Mouse (Mus musculus): ENCODE data around the gene Ppp1r1c. TPM values are rescaled to one million over a fixed set of nuclear protein-coding genes. Genes with fewer than 3 reads are reported as not detected.

The Ppp1r1c gene
- not detected for total RNA-seq (2021)
- long read RNA-seq, experiment 1, partial matches to known transcripts, result 0 of 1 reads
- long read RNA-seq, experiment 1, other reads (novel, unspliced or antisense), result 1 of 1 reads
- long read RNA-seq, experiment 2, result 0 reads

DNA sequence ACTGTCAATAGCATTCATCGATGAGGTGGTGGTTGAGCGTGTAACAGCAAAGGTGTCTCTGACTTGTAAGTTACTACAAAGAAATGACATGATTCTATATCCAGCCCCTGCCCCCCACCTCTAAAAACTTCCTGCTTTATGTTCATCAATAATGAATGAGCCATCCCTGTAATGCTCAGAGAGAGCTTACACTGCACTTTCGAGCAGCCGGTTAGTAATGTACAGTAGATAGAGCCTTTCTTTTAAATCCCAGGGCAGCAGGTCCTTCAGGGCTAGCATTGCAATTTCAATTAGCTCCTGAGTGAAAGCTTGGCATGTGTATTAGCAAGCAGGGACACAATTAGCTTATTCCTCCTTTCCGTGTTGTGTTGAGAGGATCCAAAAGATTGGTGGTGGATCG lies at the start of gene Ppp1r1c:
Gene Ppp1r1c (plus strand): TSS at position 206 of the 400 bp plus-strand sequence.
- intact Hi-C loops (cut with DNase I), result no loop called here
- no peak for DNase-seq (ENCODE audit: extremely low spot score in 1 of 2, low spot score in 2 of 2)
- Histone ChIP-seq H3K27ac (no peak within 1 kb of the TSS), H3K4me3 (no peak within 1 kb of the TSS)
- no peak for TF ChIP-seq CTCF (IDR thresholded peaks at IDR 0.05)

DNA sequence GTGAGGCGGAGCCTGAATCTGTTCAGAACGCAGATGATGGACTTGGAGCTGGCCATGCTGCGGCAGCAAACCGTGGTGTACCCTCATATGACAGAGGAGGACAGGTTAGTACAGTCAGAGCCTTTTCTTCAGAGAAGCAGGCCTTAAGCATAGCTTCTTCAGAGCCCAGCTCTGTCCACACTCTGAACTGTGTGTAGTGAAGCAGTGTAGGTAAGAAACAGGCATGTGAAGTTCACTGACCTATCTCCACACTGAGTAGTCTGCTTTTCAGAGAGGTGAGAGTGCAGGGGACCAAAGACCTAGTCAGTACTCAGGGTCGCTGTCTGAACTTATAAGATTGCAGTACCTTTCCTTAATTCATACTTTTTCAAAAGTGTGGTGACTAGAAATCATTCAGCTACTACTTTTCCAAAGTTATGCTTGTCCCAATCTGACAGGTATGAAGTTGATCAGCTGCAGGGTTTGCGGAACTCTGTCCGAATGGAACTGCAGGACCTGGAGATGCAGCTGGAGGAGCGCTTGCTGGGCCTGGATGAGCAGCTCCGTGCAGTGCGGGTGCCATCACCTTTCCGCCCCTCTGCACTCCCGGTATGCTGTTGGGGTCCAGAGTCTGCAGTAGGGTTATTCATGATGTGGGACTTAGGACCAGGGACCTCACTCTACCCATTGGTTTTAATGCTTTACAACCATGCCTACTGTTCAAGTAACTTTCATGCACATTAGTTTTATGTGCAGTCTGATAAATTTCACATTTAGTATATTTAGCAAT lies 47.0 kb upstream of the Ppp1r1c start:
- intact Hi-C loops (cut with DNase I), result no loop called here
- H3K27ac ChIP-seq, result no peak overlapping the region
- no peak for TF ChIP-seq CTCF (IDR thresholded peaks at IDR 0.05)
- H3K4me3 ChIP-seq, result no peak overlapping the region
- no peak for DNase-seq (ENCODE audit: extremely low spot score in 1 of 2, low spot score in 2 of 2)

DNA sequence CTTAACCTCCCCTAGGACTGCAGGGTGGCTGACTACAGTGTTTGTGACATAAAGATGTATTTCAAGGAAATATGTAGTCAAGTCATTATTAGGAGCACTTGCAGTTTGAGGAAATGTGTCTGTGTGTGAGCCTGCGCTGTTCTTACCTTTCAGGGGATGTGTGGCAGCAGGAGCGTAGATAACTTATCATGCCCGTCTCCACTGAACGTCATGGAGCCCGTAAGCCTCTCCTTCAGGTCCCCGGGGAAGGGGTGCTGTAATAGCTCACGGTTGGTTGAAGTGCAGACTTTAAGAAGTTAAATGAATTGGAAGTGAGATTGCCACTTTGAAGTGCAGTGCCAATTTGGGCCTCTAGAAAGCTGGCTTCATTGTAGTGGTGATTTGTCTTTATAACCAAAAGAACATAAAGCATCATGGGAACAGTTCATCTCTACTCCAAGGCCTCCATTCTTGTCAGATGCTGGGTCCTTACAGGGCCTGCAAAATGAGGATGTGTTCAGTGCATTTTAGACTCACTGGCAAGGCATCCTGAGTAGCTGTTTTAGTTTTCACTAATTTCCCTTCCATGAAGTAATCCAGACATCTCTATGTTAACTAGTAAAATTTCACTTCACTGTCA lies 46.0 kb upstream of the Ppp1r1c start:
- DNase-seq (ENCODE audit: extremely low spot score in 1 of 2, low spot score in 2 of 2), result no peak
- intact Hi-C loops (cut with DNase I), result no loop called here
- H3K4me3 ChIP-seq, result no peak overlapping the region

DNA sequence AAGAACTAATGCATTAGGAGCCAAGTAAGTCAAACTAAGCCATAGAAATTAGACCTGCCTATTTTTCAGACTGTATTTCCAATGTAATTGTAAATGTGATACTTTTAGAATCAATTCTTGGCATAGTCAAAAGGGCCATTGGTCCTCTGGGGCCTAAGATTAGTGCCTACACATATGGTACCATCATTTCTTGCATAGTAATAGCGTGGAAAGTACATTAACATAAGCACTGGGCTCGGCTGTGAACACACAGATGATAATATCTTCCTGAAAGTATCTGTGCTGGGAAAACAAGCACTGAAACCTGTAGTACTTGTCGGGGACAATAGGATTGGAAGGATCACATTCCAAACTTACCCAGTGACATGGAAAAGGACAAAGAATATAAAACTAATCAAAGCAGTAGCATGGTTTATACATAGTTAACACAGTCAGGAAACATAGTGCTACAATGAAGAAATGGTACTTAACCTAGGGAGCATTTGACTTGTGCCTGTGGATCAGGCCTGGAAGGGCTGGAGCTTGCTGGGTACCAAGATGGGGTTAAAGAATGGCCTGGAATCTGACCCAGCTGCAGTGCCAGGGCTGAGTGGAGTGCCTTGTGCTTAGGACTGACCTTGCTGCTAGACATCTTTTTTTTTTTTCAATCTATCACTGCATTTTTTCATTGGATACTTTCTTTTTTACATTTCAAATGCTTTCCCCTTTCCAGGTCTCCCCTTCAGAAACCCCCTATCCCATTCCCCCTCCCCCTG lies 42.9 kb upstream of the Ppp1r1c start:
- DNase-seq (ENCODE audit: extremely low spot score in 1 of 2, low spot score in 2 of 2), result no peak
- Histone ChIP-seq H3K4me3 (no peak overlapping the region), H3K27ac (no peak overlapping the region)
- intact Hi-C loops (cut with DNase I), result no loop called here
- TF ChIP-seq CTCF (IDR thresholded peaks at IDR 0.05), result no peak

More for the DNA sequence above, 46.0 kb upstream of the Ppp1r1c start:
- TF ChIP-seq CTCF (IDR thresholded peaks at IDR 0.05), result no peak; the same call in 1 of the 2 replicates
- no peak overlapping the region for H3K27ac ChIP-seq

DNA sequence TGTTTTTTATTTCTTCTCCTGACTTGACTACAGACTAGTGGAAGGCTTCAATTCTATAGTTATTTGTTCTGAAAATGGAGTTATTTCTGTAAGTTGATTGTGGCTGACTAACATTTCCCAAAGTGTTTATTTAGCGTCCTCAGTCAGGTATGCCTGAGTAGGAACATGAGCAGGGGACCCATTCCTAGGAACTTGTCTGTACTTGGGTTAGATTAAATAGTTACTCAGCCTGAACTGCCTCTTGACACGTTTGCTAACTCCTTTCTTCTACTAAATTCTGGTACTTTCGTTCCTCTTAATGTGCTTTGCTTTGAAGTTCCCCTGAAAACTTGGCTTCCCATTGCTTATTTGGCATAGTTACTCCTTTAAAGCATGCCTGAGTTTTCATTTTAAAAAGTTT lies 42.1 kb upstream of the Ppp1r1c start:
- Histone ChIP-seq H3K4me3 (no peak overlapping the region), H3K27ac (no peak overlapping the region)
- no peak for TF ChIP-seq CTCF (IDR thresholded peaks at IDR 0.05)
- intact Hi-C loops (cut with DNase I), result no loop called here
- no peak for DNase-seq (ENCODE audit: extremely low spot score in 1 of 2, low spot score in 2 of 2)

DNA sequence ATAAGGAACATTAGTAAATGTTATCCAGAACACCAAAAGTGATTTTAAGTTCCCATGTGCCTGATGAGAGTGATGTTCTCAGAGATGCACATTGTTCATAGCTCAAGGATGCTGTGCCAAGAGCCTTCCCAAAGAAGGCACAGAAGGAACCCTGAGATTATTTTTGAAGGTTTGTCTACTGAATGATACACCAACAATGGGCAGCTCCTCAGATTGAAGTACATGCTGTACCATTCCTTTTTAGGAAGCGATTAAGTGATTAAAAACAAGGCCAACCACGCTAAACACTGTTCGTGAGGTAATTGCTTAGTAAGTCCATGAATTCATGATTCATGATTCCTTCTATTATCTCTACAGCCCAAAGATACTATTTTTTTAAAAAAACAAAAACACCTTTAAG lies 32.3 kb upstream of the Ppp1r1c start:
- DNase-seq (ENCODE audit: extremely low spot score in 1 of 2, low spot score in 2 of 2), result no peak
- intact Hi-C loops (cut with DNase I), result no loop called here
- Histone ChIP-seq H3K27ac (no peak overlapping the region), H3K4me3 (no peak overlapping the region)
- TF ChIP-seq CTCF (IDR thresholded peaks at IDR 0.05), result no peak

DNA sequence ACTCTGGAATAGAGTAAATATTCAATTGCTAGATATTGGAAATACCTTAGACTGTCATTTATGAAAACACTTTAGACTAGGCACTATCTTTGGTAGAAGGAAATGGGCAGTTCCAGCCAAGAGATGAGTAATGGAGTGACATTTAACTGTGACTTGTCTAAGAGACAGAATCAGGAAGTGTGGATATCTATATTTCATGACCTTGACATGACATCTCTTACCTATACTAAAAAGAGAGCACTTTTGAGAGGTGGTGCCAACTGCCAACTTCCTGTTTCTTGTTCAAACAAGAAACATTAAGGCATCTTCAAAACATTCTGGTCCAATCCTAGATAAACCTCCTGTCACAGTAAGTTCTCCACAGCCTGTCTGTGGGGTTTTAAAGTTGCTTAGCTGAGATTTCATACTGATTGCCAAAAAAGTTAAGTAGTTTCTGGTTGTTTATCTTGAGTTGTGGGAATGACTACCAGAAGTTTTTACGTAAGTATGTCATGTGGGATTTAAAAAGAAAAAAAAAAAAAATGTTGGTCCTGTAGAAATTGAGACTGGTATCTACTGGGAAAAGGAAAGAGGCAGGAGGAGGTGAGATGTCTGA lies 29.8 kb upstream of the Ppp1r1c start:
- no peak overlapping the region for H3K4me3 ChIP-seq
- H3K27ac ChIP-seq, result no peak overlapping the region
- DNase-seq (ENCODE audit: extremely low spot score in 1 of 2, low spot score in 2 of 2), result no peak
- TF ChIP-seq CTCF (IDR thresholded peaks at IDR 0.05), result no peak
- intact Hi-C loops (cut with DNase I), result no loop called here

DNA sequence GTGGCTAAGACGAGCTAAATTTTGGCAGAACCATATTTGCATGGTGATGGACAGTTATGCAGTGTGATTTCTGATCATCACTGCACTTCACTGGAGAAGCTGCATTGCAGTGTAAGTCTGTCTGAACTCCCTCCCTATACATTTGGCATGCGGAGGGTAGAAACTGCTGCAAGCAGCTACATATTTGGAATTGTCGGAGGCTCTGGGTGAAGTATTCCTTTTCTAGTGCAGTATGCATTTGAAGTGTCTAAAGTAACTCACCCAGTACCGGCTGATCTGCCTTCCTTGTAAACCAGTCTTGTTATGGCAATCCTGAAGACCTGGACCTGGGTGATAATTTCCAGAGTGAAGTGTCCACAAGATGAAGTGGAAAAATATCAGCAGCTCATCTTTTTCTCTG lies 25.9 kb upstream of the Ppp1r1c start:
- Histone ChIP-seq H3K4me3 (no peak overlapping the region), H3K27ac (no peak overlapping the region)
- TF ChIP-seq CTCF (IDR thresholded peaks at IDR 0.05), result no peak
- DNase-seq (ENCODE audit: extremely low spot score in 1 of 2, low spot score in 2 of 2), result no peak
- intact Hi-C loops (cut with DNase I), result no loop called here

DNA sequence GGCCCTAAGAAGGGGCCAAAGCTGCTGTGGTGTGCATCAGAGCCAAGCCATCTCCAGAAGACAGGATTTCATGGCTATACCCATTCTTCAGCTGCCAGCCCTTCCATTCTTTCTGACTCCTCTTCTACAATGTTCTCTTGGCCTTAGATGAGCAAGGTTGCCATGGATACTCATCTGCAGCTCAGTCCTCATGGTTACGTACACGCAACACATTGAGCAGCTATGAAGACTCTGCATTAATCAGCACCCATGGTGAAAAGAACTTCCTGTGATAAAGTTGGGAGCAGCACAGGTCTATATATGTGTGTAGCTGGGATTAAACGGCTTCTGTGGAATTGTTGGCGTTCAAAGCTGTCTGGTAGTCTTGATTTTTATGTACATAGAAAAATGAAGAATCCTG lies 24.3 kb upstream of the Ppp1r1c start:
- no peak for DNase-seq (ENCODE audit: extremely low spot score in 1 of 2, low spot score in 2 of 2)
- no peak for TF ChIP-seq CTCF (IDR thresholded peaks at IDR 0.05)
- intact Hi-C loops (cut with DNase I), result no loop called here
- Histone ChIP-seq H3K4me3 (no peak overlapping the region), H3K27ac (no peak overlapping the region)

DNA sequence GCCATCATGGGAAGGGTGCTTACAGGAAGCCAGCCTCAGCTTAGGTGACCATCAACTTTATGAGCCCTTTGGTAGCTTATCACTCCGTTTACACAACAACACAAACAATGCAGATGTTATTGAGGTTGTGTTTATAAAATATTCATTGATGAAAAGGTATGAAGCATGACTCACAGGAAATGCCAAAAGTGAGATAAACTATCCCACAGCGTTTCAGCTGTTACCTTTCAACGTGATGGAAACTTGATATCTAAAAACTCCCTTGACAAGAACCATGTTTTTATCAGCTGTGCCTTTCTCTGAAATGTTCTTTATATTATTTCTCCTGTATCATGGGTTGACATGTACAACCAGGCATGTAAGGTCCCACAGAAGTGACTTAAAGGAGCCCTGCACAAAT lies 16.7 kb upstream of the Ppp1r1c start:
- no peak overlapping the region for H3K4me3 ChIP-seq
- no peak for TF ChIP-seq CTCF (IDR thresholded peaks at IDR 0.05)
- DNase-seq (ENCODE audit: extremely low spot score in 1 of 2, low spot score in 2 of 2), result no peak
- intact Hi-C loops (cut with DNase I), result no loop called here
- H3K27ac ChIP-seq, result no peak overlapping the region

DNA sequence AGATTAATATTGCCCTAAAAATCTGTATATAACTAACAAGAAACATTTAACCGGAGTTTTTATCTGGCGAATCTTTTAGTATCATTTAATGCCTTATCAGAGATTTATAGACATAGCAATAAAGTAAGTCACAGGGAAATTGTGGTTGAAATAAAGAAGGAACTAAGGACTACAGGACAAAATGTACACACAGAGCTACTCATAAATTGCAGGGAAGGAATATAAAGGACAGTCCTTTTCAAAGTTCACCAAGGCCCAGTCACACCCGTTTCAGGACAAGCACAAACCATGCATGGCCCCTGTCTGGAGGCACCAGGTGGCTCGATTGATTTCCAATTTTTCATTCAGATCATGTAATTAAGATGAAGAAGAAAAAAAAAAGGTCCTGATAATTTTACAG lies 12.4 kb upstream of the Ppp1r1c start:
- TF ChIP-seq CTCF (IDR thresholded peaks at IDR 0.05), result no peak
- DNase-seq (ENCODE audit: extremely low spot score in 1 of 2, low spot score in 2 of 2), result no peak
- H3K4me3 ChIP-seq, result no peak overlapping the region
- no peak overlapping the region for H3K27ac ChIP-seq
- intact Hi-C loops (cut with DNase I), result loop anchor here (5.0 kb wide), 1 partner anchor 67 kb away; no protein-coding TSS in a partner anchor

DNA sequence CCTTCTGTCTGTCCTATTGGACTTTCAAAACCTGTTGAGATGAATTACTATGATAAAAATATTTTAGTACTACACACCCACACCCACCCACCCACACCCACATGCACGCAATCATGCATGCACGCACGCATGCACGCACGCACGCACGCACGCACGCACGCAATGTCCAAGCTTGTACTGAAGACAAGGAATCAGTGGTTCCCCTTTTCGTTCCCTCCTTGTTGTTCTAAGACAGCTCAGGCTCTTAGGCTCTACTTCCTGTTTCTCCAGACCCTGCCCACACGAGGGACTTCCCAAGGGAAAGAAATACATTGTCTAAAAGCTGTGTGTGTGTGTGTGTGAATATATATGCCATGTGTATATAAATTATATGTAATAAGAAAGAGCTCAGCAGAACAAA lies 11.6 kb upstream of the Ppp1r1c start:
- no peak overlapping the region for H3K27ac ChIP-seq
- no peak for DNase-seq (ENCODE audit: extremely low spot score in 1 of 2, low spot score in 2 of 2)
- no peak for TF ChIP-seq CTCF (IDR thresholded peaks at IDR 0.05)
- no peak overlapping the region for H3K4me3 ChIP-seq
- intact Hi-C loops (cut with DNase I), result loop anchor here (5.0 kb wide), 1 partner anchor 66 kb away; no protein-coding TSS in a partner anchor
